Mouse (Mus musculus) G1E (cell line): ENCODE results near the gene Ndufs7.

Experiments
- CTCF ChIP-seq: IDR thresholded peaks from 2 replicates; pipeline ENCODE4 v1.5.1; 2012; ENCODE audit warnings: low read depth, low read length, inconsistent platforms, mixed read lengths
- GATA1 ChIP-seq: IDR thresholded peaks from 2 replicates; pipeline ENCODE4 v1.6.1; 2012; ENCODE audit warnings: borderline replicate concordance, low read length, inconsistent platforms, mixed read lengths

GRCm38 (mm10) chr10:80264341-80265148, 15.6 kb downstream of the Ndufs7 start:
- TF ChIP-seq GATA1 (no peak), CTCF (no peak)
